Mouse (Mus musculus) olfactory bulb, adult 2 months (tissue): ENCODE results near the gene Gm42715.

Source experiments
- CTCF ChIP-seq: fragments of 200-500 bp; IDR thresholded peaks from 2 replicates; pipeline ENCODE4 v1.5.1; 2012; ENCODE audit warnings: low read depth, mild to moderate bottlenecking, low read length, moderate library complexity; ENCODE audit not compliant: insufficient read depth
- POLR2A ChIP-seq: fragments of 200-500 bp; IDR thresholded peaks from 2 replicates; pipeline ENCODE4 v1.6.1; 2012; ENCODE audit warnings: mild to moderate bottlenecking, low read depth, low read length, moderate library complexity; ENCODE audit not compliant: insufficient read depth

GRCm38 (mm10) chr7:127479318-127480225 lies 39.8 kb upstream of the Gm42715 start:
- no peak for TF ChIP-seq CTCF
- no peak for TF ChIP-seq POLR2A
